Mouse (Mus musculus): Measurements from ENCODE around the gene Gm45808. TPM values are rescaled to one million over a fixed set of nuclear protein-coding genes. Genes with fewer than 3 reads are reported as not detected.

Gm45808 gene
- total RNA-seq, 1 experiment from 2014 or later, result not detected

DNA sequence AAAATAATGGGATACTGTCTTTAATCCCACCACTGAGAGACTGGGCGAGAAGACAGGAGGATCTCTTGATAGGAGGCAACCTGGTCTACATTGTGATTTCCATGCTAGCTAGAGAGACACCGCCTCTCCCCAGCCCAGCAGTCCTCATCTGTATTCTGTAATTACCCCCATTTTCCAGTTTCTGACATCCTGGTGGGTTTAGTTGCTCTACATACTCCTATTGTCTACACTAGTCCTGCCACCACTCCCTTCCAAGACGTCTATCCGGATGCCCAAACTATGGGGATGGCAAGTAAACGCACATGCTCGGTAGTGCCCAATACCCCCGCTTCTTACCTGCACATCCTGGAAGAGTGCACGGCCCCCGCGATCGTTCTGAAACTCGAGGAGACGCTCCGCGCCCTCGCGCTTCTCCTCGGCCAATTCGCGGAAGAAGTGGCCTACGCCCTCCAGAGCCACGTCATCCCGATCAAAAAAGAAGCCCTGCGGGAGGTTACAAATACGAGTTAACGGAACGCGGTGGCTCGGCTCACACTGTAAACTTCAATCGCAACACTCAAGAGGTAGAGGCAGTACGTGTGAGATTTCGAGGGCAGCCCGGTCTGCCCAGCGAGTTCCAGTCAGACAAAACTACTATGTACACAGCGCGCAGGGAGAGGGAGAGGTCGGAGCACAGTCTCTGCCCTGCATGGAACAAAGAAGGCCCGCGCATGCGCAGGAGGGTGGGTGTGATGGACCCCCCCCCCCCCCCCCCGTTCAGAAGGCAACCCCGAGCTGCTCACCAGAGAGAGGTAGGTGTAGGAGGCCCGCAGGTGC lies 27.7 kb downstream of the Gm45808 start:
- 0 out of 2 replicates have a peak, but pooled peaks have one; percentile 9 for ATAC-seq (replicated peaks; ENCODE audit: insufficient number of reproducible peaks, low FRiP score, low TSS enrichment, poor library complexity, severe bottlenecking)

DNA sequence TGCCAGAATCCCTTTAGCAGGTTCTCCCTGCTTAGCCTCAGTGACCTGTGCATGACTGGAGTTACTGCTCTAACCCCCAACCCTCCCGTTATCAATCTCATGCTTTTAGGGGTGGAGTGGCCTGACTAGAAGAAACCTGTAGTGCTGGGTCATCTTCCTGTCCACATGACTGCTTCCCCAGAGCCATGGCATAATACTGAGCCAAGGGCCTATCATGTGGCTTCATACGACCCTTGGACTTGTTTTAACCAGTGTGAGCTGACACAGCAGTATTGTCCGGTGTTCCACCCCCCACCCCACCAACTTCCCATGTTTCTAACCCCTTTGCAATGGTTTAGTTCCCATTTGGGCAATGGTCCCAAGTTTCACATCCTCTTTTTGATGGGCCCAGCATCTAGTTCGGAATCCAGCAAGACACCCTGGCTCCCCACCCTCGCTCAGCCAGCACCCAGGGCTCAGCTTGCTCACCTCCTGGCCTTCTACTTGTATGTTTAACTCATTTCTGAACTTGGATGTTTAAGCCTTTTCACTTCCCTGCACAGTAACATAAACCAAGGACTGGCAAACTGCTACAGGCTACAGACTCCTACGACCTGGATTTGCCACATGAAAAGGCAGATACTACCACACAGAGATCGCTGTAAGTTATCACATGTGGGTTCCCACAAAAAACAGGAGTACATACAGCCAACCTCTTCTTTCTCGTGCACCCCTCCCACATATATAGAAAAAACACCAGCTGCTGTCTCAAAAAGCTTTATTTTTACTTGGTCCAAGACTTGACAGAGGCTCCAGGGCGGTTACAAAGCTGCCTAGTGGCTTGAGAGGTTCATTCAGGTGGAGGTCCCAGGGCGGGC lies 29.2 kb downstream of the Gm45808 start:
- peak; percentile 57 for ATAC-seq (replicated peaks; ENCODE audit: insufficient number of reproducible peaks, low FRiP score, low TSS enrichment, poor library complexity, severe bottlenecking)

DNA sequence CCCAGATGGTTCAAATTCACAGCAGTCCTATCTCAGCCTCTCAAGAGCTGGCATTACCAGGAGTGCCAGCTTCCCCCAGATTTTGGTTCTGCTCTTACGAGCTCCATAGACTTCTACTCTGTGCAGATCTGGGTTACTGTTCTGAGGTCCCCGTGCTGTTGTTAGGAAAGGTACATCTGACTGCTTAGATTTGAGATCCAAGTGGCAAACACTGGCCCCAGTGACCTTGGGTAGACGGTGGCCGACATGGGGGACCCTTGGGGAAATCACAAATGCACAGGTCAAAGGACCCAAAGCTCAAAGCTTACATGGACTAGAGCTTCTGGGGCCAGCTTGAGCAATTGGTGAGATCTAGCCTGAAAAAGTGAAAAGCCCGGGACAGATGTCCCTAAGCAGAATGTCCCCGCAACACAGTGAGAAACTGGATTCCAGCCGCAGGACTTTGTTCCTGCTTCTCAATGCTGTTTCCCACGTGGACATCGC lies 29.8 kb downstream of the Gm45808 start:
- ATAC-seq (replicated peaks; ENCODE audit: insufficient number of reproducible peaks, low FRiP score, low TSS enrichment, poor library complexity, severe bottlenecking), result no peak

DNA sequence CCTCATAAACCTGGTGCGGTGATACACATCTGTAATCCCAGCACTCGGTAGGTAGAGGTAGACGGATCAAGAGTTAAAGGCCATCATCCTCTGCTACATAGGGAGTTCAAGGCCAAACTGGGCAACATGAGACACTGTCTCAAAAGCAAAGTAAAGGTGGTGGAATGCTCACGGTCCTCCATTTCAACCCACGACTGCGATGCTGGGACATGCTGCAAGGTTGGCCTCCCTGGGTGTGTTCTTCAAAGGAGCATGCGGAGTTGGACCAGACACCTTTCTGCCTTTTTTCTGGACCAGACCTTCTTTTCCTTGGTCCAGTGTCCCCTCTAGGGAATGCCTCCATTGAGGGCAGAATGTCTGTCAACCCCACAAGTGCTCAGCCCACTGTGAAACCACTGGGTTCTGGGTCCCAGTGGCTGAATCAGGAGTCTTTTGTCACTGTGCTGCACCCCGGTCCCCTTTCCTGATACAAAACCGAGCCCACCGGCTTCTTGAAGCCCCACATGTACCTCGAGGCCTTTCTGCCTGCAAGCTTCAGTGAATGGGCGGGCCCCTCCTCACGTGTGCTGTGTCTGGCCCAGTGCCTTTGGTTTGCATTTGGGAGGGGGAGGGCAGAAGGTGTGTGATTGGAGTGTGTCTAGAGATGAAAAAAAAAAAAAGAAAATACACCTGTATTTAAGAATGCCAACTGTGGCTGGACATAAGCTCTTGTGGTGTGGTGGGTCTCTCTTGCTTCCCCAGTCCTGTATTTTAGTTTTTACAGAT lies 30.5 kb downstream of the Gm45808 start:
- no peak for ATAC-seq (replicated peaks; ENCODE audit: insufficient number of reproducible peaks, low FRiP score, low TSS enrichment, poor library complexity, severe bottlenecking)

DNA sequence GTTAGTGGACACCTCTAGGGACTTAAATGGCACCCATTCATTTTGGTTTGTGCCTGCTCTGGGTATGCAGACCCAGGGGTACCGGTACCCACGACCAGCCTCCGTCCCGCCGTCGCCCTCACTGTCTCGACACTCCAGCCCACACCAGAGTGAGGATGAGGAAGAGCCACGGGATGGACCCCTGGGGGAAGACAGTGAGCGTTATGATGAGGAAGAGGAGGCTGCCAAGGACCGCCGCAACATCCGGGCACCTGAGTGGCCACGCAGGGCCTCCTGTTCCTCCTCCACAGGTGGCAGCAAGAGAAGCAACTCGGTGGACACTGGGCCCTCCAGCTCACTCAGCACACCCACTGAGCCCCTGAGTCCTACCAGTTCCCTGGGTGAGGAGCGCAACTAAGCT lies 31.6 kb downstream of the Gm45808 start:
- no peak for ATAC-seq (replicated peaks; ENCODE audit: insufficient number of reproducible peaks, low FRiP score, low TSS enrichment, poor library complexity, severe bottlenecking)

DNA sequence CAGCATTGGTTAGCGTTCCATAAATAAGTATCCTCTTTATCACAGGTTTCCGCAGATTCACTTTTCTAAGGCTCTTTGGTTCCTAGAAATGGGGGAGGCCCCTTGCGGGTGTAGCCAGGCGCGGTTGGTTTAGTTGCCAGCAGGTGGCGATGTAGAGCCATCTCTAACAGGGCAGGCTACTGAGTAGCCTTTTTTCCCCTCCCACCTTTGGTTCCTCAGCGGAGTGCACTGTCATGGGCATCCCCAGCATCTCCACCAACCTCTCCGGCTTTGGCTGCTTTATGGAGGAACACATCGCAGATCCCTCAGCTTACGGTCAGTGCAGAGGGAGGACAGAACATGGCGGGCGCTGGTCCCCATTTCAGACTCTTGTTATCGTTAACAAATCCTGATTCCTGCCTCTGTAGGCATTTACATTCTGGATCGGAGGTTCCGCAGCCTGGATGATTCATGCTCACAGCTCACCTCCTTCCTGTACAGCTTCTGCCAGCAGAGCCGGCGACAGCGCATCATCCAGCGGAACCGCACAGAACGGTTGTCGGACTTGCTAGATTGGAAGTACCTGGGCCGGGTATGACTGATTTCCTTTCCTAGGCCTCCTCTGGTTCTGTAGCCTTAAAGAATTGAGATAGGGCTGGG lies 35.1 kb downstream of the Gm45808 start:
- peak; percentile 90 for ATAC-seq (replicated peaks; ENCODE audit: insufficient number of reproducible peaks, low FRiP score, low TSS enrichment, poor library complexity, severe bottlenecking)

DNA sequence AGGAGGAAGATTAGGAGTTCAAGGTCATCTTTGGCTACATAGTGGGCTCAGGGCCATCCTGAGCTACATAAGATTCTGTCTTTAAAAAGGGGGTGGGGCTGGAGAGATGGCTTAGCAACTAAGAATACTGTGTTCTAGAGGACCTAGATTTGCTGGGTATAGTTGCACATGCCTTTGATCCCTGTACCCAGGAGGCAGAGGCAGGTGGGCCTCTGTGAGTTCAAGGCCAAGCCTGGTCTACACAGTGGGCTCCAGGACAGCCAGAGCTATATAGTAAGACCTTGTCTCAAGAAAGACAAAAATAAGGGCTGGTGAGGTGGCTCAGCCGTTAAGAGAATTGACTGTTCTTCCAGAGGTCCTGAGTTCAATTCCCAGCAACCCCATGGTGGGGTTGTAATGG lies 36.6 kb downstream of the Gm45808 start:
- no peak for ATAC-seq (replicated peaks; ENCODE audit: insufficient number of reproducible peaks, low FRiP score, low TSS enrichment, poor library complexity, severe bottlenecking)

DNA sequence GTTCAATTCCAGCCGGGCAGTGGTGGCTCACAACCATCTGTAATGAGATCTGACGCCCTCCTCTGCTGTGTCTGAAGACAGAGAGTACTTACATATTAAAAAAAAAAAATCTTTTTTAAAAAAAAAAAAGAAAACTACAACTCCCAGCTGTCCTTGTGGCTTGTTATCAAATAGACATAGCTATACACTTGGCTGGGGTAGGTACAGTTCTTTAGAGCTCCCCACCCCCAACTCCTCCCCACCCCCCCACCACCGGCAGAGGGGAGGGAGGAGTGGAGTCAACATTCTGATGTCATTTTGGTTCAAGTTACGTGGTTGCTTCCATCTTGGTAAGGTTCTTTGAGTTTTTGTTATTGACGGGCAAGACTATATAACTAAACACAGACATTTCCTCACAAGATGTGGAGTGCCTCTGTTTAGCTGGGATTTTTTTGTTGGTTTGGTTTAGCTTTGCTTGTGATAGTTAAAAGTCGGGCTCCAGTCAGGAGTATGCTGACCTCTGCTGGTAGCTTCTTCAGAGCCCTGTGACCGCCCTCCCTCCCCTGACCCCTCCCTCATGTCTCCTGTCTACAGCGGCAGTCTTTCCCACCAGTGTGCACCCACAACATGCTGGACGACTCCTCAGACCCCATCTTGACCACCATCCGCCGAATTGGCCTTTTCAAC lies 39.2 kb downstream of the Gm45808 start:
- no peak for ATAC-seq (replicated peaks; ENCODE audit: insufficient number of reproducible peaks, low FRiP score, low TSS enrichment, poor library complexity, severe bottlenecking)

DNA sequence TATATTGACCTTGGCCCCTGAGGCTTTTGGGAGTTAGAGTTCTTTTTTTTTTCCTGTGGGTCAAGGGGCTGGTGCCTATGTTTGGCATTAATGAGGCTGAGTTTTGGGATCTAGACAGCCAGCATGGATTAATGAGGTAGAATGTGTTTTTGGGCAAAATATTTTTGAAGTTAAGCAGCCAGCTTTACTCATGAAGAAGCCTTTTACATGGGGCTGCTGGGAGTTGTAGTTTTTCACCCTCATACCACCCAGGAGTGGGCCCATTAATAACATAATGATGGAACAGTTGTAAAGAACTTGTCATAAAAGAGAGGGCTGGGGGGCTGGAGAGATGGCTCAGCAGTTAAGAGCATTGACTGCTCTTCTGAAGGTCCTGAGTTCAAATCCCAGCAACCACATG lies 40.0 kb downstream of the Gm45808 start:
- ATAC-seq (replicated peaks; ENCODE audit: insufficient number of reproducible peaks, low FRiP score, low TSS enrichment, poor library complexity, severe bottlenecking), result no peak

DNA sequence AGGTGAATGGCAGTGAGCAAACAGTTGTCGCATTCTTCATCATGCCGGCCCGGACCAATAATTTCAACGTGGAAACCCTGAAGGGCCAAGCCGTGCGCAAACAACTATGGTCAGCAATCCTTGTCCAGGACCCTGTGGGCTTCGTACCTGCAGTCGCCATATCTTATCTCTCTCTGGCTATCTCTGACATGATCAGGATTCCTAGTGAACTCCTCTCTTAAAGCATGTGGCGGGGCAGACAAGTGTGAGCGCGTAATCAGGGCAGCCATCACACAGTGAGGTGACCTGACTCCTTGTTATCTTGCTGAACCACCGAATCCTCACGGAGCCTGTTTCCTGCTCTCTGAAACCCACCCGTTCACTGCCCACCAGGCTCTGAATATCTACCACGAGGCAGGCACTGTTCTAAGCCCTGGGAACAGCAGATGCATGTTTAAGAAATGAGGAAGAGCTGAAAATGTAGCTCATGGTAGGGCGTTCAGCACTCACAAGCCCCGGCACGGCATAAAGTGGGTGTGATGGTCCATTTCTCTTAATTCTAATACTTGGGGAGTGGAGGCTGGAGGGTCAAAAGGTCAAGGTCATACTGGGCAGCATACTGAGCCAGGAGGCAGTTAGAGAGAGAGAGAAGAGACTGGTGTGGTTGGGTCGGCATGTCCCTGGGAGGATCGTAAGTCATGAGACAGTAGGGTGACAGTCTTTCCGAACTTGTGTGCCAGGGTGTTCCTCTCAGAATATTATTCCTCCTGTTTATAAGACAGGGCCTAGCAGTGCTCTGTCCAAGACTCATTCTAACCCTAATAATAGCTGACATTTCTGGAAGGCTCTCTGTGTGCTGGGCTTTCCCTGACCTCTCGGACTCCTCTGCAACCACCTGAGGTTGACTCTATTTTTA lies 42.8 kb downstream of the Gm45808 start:
- no peak for ATAC-seq (replicated peaks; ENCODE audit: insufficient number of reproducible peaks, low FRiP score, low TSS enrichment, poor library complexity, severe bottlenecking)

DNA sequence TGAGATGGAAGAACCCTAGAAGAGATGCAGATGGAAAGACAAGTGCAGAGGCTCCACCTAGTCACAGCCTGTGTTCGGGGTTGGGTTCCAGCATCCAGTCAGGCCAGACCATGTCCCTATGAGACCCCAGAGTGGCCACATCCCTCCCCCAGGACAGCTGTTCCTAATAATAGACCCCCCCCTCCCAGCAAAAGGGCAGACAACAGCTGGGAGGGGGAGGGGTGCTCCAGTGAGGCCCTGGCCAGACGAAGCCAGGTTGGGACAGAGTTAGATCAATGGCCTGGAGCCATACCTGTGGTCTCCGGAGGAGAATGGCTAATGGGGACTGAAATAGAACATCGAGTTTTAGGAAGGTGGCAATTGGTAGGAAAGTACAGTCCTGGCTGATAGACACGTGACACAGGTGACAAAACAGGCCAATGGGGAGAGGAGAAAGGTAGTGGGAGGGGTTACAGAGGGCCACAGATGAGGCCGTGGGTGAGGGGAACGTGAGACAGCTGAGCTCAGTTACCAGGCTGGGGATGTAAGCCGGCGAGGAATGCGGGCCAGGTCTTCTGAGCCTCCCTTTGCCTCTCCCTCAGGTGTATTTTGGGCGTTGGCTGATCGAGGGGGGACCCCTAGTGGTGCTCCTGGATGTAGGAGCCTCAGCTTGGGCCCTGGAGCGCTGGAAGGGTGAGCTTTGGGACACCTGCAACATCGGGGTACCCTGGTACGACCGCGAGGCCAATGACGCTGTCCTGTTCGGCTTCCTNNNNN lies 48.9 kb downstream of the Gm45808 start, which contains the start of gene Ruvbl2:
Ruvbl2 (minus strand) TSS at position 576 of the 756 bp plus-strand sequence.
- ATAC-seq (replicated peaks; ENCODE audit: insufficient number of reproducible peaks, low FRiP score, low TSS enrichment, poor library complexity, severe bottlenecking), result no peak

DNA sequence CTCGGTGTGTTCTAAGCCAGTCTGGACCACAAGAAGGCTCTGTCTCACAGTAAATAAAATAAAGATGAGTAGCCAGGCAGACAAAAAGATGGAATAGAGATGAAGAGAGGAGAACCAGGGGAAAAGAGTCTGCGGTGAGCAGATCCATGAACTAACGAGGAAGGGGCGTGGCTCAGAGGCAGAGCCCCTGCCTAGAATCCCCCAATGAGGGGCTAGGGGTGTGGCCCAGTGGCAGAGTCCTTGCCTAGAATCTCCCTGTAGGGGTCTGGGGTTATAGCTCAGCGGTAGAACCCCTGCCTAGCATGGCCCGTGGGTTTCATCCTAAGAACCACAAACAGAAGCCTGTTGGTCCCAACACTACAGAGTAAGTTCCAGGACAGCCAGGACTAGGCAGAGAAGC lies 49.6 kb downstream of the Gm45808 start:
- ATAC-seq (replicated peaks; ENCODE audit: insufficient number of reproducible peaks, low FRiP score, low TSS enrichment, poor library complexity, severe bottlenecking), result no peak

DNA sequence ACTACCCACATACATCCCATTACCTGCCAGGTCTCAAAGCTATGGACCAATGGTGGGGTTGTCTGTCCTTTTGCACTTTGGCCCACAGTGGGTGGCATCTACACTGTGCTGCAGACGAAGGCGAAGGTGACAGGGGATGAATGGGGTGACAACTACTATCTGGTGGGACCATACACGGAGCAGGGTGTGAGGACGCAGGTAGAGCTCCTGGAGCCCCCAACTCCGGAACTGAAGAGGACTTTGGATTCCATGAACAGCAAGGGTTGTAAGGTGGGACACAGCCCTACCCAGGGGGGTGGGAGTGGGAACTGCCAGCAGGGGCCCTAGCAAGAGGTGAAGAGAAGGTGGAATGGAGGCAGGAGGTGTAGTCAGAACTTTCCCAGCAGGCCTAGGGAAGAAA lies 50.2 kb downstream of the Gm45808 start:
- no peak for ATAC-seq (replicated peaks; ENCODE audit: insufficient number of reproducible peaks, low FRiP score, low TSS enrichment, poor library complexity, severe bottlenecking)

DNA sequence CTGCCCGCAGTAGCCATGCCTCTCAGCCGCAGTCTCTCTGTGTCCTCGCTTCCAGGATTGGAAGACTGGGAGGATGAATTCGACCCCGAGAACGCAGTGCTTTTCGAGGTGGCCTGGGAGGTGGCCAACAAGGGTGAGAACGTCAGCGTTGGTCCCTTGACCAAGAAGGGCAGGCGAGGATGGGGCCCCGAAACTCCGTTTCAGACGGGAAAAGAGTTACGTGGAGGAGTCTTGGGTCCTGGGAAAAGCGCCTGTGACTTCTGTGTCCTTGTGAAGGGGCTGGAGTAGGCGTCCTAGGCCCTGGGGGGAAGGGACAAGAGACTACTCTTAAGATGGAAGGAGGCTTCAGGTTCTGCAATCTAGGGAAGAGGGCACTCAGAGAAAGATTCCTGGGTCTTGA lies 51.6 kb downstream of the Gm45808 start:
- no peak for ATAC-seq (replicated peaks; ENCODE audit: insufficient number of reproducible peaks, low FRiP score, low TSS enrichment, poor library complexity, severe bottlenecking)

DNA sequence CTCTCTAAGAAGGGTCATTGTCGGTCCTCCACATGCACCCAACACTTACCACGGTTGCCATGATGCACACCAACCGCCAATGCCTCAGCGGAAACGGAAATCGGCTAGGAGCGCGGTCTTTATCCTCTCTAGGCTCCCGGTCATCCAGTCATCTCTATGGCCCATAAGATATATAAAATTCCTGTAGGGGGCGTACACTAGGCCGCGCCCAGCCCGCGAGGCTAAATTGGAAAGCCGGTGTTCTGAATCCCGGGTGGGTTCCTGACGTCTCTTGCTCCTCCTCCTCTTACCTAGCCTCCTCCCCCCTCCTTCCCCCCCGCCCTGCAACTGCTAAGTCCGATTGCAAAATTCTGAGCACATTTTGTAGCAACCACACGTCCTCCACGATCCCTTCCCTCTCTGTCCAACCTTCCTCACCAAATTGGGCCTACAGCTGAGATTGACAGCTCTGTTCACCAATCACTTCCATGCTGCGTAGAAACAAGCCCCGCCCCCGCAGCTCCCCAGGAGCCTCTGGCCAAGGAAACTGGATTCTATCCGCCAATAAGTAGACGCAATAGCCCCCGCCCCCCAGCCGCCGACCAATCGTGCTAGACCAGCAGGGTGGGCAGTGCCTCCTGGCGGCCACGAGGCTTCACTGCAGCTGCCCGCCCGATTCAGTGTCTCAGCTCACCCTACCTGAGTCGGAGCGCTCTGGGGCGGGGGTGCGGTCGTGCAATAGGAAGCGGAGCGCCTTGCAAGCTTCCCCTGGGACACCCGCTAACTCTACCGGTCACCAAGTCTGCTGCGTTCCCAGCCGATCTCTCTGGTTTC lies 52.2 kb downstream of the Gm45808 start, which contains the start of gene Gys1:
Gys1 (plus strand) TSS at position 642 of the 813 bp plus-strand sequence.
- ATAC-seq (replicated peaks; ENCODE audit: insufficient number of reproducible peaks, low FRiP score, low TSS enrichment, poor library complexity, severe bottlenecking), result peak; percentile 91

DNA sequence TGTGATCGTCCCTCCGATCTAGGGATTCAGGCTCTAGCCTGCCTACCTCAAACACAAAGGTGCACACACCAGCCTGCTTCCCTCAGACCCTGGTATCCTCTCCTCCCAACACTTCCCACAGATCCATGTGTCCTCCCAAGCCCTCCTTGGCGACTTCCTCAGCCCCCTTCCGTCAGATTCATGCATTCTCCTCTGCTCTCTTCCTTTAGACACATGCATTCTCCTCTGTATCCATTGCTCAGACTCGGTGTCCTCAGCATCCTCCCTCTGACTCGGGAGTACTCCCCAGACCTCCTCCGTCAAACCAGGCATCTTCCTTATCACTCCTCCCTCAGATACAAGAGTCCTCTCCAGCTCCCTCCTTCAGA lies 52.8 kb downstream of the Gm45808 start:
- no peak for ATAC-seq (replicated peaks; ENCODE audit: insufficient number of reproducible peaks, low FRiP score, low TSS enrichment, poor library complexity, severe bottlenecking)

Measured in monocyte, adult 5-6 weeks (primary cell).